Mouse (Mus musculus): ENCODE results near the gene Gm5622.
"Not testable (repeated sequence)": the region's sequence is repeated elsewhere in the genome, so short reads cannot be mapped to it uniquely, and the experiment has no call there.

Gm5622 gene

DNA sequence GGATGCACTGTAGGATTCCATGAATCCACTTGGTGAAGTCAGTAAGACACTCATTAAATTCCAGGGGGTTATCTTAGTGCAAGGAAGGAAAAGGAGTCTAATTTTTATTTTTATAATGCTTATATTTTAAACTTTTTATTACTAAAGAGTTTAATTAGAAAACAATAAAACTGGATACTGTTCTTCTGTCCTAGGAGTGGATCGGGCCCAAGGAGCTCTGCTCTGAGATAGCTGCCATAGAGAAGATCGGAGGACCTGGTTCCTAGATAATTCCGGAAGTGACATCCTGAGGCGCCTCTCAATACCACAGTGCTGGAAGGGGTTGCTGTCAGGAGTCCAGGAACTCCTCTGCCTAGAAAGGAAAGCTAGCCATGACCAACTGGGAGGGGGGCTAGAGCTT, at the start of gene Gm5622:
Gm5622 (plus strand) TSS at position 301 of the 400 bp plus-strand sequence.
- DNase-seq = no peak

GRCm38 (mm10) chr14:51507416-51507815, 45.2 kb upstream of the Gm5622 start:
- DNase-seq = no peak

DNA sequence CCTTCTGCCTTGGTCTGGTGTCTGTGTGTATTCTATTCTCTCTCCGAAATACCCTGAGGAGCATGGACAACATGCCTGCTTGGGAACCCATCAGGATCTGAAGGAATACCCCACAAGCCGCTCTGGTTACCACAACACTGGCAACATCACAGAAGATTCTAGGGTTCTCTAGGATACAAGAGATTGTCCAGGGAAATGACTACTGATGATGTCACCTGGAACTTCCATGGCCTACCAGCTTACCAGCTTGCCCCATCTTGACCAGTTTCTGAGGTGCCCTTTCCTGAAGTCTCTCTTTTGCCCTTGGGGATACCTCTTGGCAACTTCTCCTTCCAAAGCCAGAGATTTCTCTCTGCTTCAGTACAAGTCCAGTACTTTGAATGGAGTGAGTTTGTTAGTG, 21.4 kb downstream of the Gm5622 start, which contains the start of gene Gm17175:
Gm17175 (minus strand) TSS at position 101 of the 400 bp plus-strand sequence.
- not testable (repeated sequence) for DNase-seq

- DNase-seq = not testable (repeated sequence)
Measured at GRCm38 (mm10) chr14:51592039-51592438, 39.4 kb downstream of the Gm5622 start, which contains the start of gene Gm17174. Gm17174 (minus strand) TSS chr14:51592139.

DNA sequence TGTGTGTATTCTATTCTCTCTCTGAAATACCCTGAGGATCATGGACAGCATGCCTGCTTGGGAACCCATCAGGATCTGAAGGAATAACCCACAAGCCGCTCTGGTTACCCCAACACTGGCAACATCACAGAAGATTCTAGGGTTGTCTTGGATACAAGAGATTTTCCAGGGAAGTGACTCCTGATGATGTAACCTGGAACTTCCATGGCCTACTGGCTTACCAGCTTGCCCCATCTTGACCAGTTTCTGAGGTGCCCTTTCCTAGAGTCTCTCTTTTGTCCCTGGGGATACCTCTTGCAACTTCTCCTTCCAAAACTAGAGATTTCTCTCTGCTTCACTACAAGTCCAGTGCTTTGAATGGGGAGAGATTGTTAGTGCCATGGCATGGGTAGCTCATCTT, 58.6 kb downstream of the Gm5622 start, which contains the start of gene Gm17078:
Gm17078 (minus strand) TSS at position 101 of the 400 bp plus-strand sequence.
- no peak for DNase-seq

- DNase-seq = peak; percentile 4 to 13
Measured at GRCm38 (mm10) chr14:51632426-51632825, 79.8 kb downstream of the Gm5622 start.

GRCm38 (mm10) chr14:51635566-51635965, 83.0 kb downstream of the Gm5622 start, which contains the start of gene Gm4181:
Gm4181 (minus strand) TSS chr14:51635666.
- DNase-seq = not testable (repeated sequence)

GRCm38 (mm10) chr14:51677269-51677668, 124.7 kb downstream of the Gm5622 start:
- no peak for DNase-seq

- DNase-seq = not testable (repeated sequence)
Measured at GRCm38 (mm10) chr14:51695368-51695767, 142.8 kb downstream of the Gm5622 start, which contains the start of gene Gm17079. Gm17079 (minus strand) TSS chr14:51695468.
